Mouse (Mus musculus): ENCODE results near the gene Snd1.

Gene Snd1

GRCm38 (mm10) chr6:28474839-28475238 lies at the start of gene Snd1:
Snd1 (plus strand) TSS chr6:28475139.
- no peak for DNase-seq (ENCODE audit: low read depth, low spot score)

- peak; percentile 74 for DNase-seq (ENCODE audit: low read depth, low spot score)
These were observed 47.7 kb upstream of the Snd1 start, which contains the start of gene Fscn3 for GRCm38 (mm10) chr6:28427096-28427839. Fscn3 (plus strand) TSS chr6:28427789.

GRCm38 (mm10) chr6:28428290-28428689 lies 46.6 kb upstream of the Snd1 start, which contains the start of gene Gcc1:
Gcc1 (minus strand) TSS chr6:28428390.
- no peak for DNase-seq (ENCODE audit: low read depth, low spot score)

- no peak for DNase-seq (ENCODE audit: low read depth, low spot score)
These were observed 45.1 kb upstream of the Snd1 start for GRCm38 (mm10) chr6:28429870-28430269.

GRCm38 (mm10) chr6:28430795-28431537 lies 44.0 kb upstream of the Snd1 start:
- no peak for DNase-seq (ENCODE audit: low read depth, low spot score)

GRCm38 (mm10) chr6:28431538-28431855 lies 43.4 kb upstream of the Snd1 start:
- DNase-seq (ENCODE audit: low read depth, low spot score): no peak

- no peak for DNase-seq (ENCODE audit: low read depth, low spot score)
These were observed 27.0 kb upstream of the Snd1 start for GRCm38 (mm10) chr6:28447937-28448336.

GRCm38 (mm10) chr6:28449253-28449652 lies 25.7 kb upstream of the Snd1 start, which contains the start of gene Pax4:
Pax4 (minus strand) TSS chr6:28449353.
- DNase-seq (ENCODE audit: low read depth, low spot score): no peak

- DNase-seq (ENCODE audit: low read depth, low spot score): no peak
These were observed 24.5 kb upstream of the Snd1 start for GRCm38 (mm10) chr6:28450481-28450880.

- DNase-seq (ENCODE audit: low read depth, low spot score): no peak
These were observed 24.0 kb upstream of the Snd1 start for GRCm38 (mm10) chr6:28450977-28451376.

- DNase-seq (ENCODE audit: low read depth, low spot score): no peak
These were observed 15.7 kb upstream of the Snd1 start for GRCm38 (mm10) chr6:28459221-28459668.

GRCm38 (mm10) chr6:28460534-28460933 lies 14.4 kb upstream of the Snd1 start:
- peak; percentile 70 for DNase-seq (ENCODE audit: low read depth, low spot score)

- DNase-seq (ENCODE audit: low read depth, low spot score): no peak
These were observed 10.3 kb upstream of the Snd1 start for GRCm38 (mm10) chr6:28464630-28465029.

- no peak for DNase-seq (ENCODE audit: low read depth, low spot score)
These were observed 4.8 kb upstream of the Snd1 start for GRCm38 (mm10) chr6:28470017-28470602.

- DNase-seq (ENCODE audit: low read depth, low spot score): no peak
These were observed 4.3 kb upstream of the Snd1 start for GRCm38 (mm10) chr6:28470621-28471020.

- no peak for DNase-seq (ENCODE audit: low read depth, low spot score)
These were observed 3.5 kb upstream of the Snd1 start for GRCm38 (mm10) chr6:28471284-28472035.

GRCm38 (mm10) chr6:28474211-28474610 lies 728 bp upstream of the Snd1 start:
- DNase-seq (ENCODE audit: low read depth, low spot score): no peak

GRCm38 (mm10) chr6:28479865-28480751 lies 5.2 kb downstream of the Snd1 start:
- DNase-seq (ENCODE audit: low read depth, low spot score): peak; percentile 99

GRCm38 (mm10) chr6:28480752-28481492 lies 6.0 kb downstream of the Snd1 start:
- DNase-seq (ENCODE audit: low read depth, low spot score): no peak

- no peak for DNase-seq (ENCODE audit: low read depth, low spot score)
These were observed 7.9 kb downstream of the Snd1 start for GRCm38 (mm10) chr6:28482711-28483315.
